Mouse (Mus musculus): ENCODE measurements around the gene Rfxap. TPM values are rescaled to one million over a fixed set of nuclear protein-coding genes. Genes with fewer than 3 reads are reported as not detected.
A peak's percentile ranks its signal among the peaks of the same experiment; 100 is the strongest.
"Not testable (repeated sequence)": the region's sequence is repeated elsewhere in the genome, so short reads cannot be mapped to it uniquely, and the experiment has no call there.

Gene Rfxap
- total RNA-seq, 4 experiments from 2014 or later: 19.9 to 23.0 (median 21.4) TPM

GRCm38 (mm10) chr3:54766811-54767210 lies 40.8 kb downstream of the Rfxap start:
- no peak for DNase-seq (ENCODE audit: low spot score)

DNA sequence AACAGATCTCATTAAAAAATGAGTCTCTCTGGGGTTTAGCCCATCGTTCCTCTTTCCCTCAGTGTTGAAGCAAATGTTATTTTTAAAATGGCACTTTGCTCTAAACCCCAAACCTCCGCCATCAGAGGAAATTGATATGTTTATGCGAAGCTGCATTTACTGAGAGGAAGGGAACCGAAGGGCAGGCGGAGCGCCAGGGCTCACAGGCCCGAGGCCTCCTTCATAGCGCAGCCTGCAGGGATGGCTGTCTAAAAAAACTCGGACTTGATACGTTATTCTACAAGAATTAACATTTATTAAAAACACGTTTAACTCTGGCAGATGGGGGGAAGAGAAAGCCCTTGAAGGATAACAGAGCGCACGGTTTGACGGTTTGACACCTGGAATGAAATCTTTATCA lies 41.6 kb downstream of the Rfxap start:
- DNase-seq (ENCODE audit: low spot score): no peak

DNA sequence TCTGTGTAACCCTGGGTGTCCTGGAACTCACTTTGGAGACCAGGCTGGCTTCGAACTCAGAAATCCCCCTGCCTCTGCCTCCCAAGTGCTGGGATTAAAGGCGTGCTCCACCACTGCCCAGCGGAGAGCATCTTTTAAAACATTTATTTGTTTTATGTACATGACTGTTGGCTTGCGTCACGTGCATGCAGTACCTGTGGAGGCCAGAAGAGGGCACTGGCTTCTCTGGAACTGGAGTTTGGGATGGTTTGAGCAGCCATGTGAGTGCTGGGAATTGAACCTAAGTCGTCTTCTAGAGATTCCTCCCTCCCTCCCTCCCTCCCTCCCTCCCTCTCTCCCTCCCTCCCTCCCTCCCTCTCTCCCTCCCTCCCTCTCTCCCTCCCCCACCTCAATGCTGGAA lies 42.1 kb downstream of the Rfxap start:
- not testable (repeated sequence) for DNase-seq (ENCODE audit: low spot score)

- DNase-seq (ENCODE audit: low spot score): peak; percentile 38
Observed at GRCm38 (mm10) chr3:54764418-54764817, 43.2 kb downstream of the Rfxap start.

GRCm38 (mm10) chr3:54761258-54761657 lies 46.3 kb downstream of the Rfxap start:
- DNase-seq (ENCODE audit: low spot score): no peak

- no peak for DNase-seq (ENCODE audit: low spot score)
Observed at GRCm38 (mm10) chr3:54760321-54761115, 47.1 kb downstream of the Rfxap start.

DNA sequence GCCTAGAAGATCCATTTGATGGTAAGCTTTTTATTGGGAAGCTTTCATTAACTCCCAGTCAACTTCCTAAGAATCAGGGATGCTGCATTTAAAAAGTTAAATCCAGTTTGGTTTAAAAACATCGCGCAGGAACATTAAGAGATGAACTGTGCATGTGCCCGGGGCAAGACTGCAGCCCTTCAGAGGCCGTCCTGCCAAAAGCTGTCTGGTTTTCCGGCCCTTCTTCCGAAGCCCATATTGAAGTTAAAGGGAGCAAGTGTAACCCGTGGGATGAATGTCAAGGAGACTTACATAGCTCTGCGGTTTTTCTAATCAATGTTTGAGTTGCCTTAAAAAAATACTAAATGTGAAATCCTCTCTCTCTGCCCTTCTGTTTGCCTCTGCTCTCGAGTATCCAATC lies 48.4 kb downstream of the Rfxap start:
- no peak for DNase-seq (ENCODE audit: low spot score)

- no peak for DNase-seq (ENCODE audit: low spot score)
Observed at GRCm38 (mm10) chr3:54757446-54757845, 50.1 kb downstream of the Rfxap start.

DNA sequence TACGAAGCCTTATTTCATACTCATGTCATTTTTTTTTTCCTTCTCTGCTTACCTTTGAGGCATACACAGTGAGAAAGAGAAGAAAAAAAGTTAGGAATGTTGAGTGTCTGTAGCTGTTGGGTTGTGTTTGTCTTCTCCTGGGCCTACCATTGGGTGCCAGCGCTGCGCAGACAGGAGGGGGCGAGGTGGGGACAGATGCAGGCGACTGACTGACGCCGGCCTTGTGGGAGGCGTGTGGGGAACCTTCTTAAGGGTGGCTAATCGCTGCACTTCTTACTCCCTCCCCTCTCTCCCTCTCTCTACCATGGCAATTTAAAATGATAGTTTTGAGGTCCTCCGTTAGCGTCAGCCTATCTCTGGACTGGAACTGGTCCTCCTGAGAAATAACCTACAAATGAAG lies 51.5 kb downstream of the Rfxap start:
- DNase-seq (ENCODE audit: low spot score): peak; percentile 10

DNA sequence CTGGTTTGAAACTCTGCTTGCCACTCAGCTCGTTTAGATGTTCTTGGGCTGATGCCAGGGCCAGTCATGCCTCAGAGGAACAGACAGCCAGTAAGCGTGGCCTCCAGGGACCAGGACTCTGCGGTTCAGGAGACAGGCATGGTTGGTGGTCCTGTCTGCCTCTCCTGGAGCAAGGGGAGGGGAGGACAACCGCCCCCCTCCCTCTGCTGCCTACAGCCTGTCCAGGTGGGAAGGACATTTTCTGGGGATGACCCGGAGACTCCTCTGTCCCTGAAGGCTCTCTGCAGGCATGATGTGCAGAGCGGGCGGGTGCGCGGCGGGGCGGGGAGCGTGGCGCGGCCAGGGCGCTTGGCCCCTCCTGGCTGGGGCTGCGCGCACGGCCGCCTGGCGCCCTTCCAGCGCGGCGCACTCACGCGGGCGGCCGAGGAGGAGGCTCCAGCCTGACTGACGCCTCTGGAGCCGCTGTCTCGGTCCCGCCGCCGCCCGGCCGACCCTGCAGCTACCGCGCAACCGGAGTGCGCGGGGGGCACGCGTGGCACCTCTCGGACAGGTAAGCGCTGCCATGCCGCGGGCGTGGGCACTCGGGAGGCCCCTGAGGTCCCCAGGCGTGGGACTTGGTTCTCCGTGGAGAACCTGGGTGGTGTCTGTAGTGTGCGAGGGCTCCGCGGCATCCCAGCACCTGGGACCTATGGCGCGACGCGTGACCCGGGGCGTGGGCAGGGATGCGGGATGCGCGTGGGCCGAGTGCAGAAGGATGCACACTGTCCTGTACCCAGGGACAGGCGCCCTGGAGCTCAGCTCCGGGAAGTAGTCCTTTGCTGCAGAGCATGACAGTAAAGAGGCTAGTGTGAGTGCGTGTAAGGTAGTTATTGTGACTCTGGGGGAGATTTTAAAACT lies 52.2 kb downstream of the Rfxap start, which contains the start of gene Smad9:
Gene Smad9, plus strand, starts transcription at position 438 of the 897 bp plus-strand sequence.
- DNase-seq (ENCODE audit: low spot score): peak; percentile 26

GRCm38 (mm10) chr3:54753411-54753810 lies 54.2 kb downstream of the Rfxap start:
- DNase-seq (ENCODE audit: low spot score): no peak

Other genes starting within 250 kb of the Rfxap start
- gene Supt20, start 115.0 kb downstream of the Rfxap start, total RNA-seq (2022): 10 to 100 TPM; 16.7 to 22.3 (median 18.6) TPM
- gene Gm21958, start 93.4 kb downstream of the Rfxap start, total RNA-seq (2022): not detected
- 10 to 100 TPM; 16.1 to 20.2 (median 18.9) TPM for gene Exosc8, start 72.4 kb downstream of the Rfxap start, total RNA-seq (2022)
- 10 to 100 TPM in 2 of 4 experiments, 1 to 10 TPM in 2; 9.2 to 11.3 (median 10.3) TPM for gene Alg5, start 72.3 kb downstream of the Rfxap start, total RNA-seq (2022)
- 1 to 10 TPM; 2.4 to 3.6 (median 2.5) TPM for gene Smad9, start 52.2 kb downstream of the Rfxap start, total RNA-seq (2022)
- gene Sertm1, start 108.1 kb upstream of the Rfxap start, total RNA-seq (2022): under 1 TPM; 0.14 to 0.31 (median 0.19) TPM
- gene Ccna1, start 247.7 kb upstream of the Rfxap start, total RNA-seq (2022): not detected